Mouse (Mus musculus): ENCODE data around the gene Crls1. TPM values are rescaled to one million over a fixed set of nuclear protein-coding genes. Genes with fewer than 3 reads are reported as not detected.

The Crls1 gene
- polyA plus RNA-seq, 1 experiment from 2014 or later = 9.2 TPM

DNA sequence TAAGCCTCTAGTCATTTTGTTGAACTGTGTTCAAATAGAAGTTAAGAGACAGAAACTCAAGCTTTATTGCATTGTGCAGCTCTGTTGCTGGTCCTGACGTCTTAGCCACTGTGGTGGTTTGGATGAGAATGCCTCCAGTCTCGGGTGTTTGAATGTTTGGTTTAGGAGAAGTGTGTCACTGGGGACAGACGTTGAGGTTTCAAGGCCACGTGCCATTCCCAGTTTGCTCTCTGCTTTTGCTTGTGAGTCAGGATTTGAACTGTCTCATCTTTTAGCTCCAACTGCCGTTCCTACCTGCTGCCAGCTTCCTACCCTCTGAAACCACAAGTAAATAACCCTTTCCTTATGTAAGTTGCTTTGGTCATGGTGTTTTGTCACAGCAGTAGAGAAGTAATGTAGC is 21.1 kb downstream of the Crls1 start:
- no peak overlapping the region for H3K9ac ChIP-seq
- H3K9me3 ChIP-seq = no peaks in the 10 kb centered on the region
- H3K36me3 ChIP-seq = peaks cover 29% of the 10 kb centered on the region
- no peak for ATAC-seq (ENCODE audit: low FRiP score)
- H3K4me1 ChIP-seq (replicated peaks) = no peaks in the 10 kb centered on the region
- H3K27ac ChIP-seq = no peak overlapping the region
- no peak overlapping the region for H3K4me2 ChIP-seq
- 82% methylated on average over 5 of the region's 5 CpGs for WGBS
- H3K27me3 ChIP-seq = no peaks in the 10 kb centered on the region
- H3K4me3 ChIP-seq = no peak overlapping the region

DNA sequence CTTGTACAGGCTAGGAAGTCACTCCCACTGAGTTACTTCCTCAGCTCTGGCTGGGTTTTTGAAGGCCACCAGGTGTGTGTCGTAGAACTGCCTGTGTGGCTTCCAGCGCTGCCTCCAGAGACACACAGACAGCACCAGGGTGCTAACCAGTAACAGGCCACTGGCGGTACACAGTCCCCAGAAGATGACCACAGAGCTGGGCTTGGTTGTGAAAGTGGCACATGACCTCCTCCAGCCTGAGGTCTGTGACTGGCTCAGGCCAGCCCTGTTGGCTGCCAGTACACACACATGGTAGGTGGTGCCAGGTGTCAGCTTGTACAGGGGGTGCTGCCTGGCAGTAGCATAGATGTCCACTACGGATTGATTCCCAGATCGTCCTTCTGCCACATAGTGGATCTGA is 23.2 kb downstream of the Crls1 start:
- Histone ChIP-seq H3K27me3 (no peaks in the 10 kb centered on the region), H3K4me1 (replicated peaks) (no peaks in the 10 kb centered on the region), H3K9me3 (no peaks in the 10 kb centered on the region), H3K36me3 (peaks cover 17% of the 10 kb centered on the region), H3K4me2 (no peak overlapping the region), H3K9ac (no peak overlapping the region), H3K27ac (no peak overlapping the region), H3K4me3 (no peak overlapping the region)
- 91% methylated on average over 5 of the region's 5 CpGs for WGBS
- ATAC-seq (ENCODE audit: low FRiP score) = no peak

DNA sequence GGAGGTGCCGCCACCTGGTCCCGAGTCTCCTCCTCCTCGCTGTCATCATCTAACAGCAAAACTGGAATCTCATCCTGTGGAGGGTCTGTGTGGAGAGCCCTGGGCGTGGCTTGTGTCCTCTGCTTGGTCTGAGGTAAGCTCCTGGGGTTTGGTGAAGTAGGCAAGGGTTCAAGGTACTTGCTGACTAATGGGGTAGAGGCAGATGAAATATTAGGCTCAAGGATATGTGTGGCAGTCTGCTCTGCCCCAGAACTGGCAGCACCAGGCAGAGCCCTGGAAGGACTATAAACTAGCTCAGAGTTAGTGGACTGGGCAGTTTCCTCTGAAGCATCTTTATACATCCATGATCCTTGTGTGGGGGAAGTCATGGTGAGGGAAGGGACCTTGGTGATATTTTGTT is 23.8 kb downstream of the Crls1 start:
- no peak for ATAC-seq (ENCODE audit: low FRiP score)
- Histone ChIP-seq H3K36me3 (peaks cover 13% of the 10 kb centered on the region), H3K27ac (no peak overlapping the region), H3K4me1 (replicated peaks) (no peaks in the 10 kb centered on the region), H3K27me3 (no peaks in the 10 kb centered on the region), H3K9me3 (no peaks in the 10 kb centered on the region), H3K4me2 (no peak overlapping the region), H3K9ac (no peak overlapping the region), H3K4me3 (no peak overlapping the region)
- WGBS = 78% methylated on average over 4 of the region's 4 CpGs

DNA sequence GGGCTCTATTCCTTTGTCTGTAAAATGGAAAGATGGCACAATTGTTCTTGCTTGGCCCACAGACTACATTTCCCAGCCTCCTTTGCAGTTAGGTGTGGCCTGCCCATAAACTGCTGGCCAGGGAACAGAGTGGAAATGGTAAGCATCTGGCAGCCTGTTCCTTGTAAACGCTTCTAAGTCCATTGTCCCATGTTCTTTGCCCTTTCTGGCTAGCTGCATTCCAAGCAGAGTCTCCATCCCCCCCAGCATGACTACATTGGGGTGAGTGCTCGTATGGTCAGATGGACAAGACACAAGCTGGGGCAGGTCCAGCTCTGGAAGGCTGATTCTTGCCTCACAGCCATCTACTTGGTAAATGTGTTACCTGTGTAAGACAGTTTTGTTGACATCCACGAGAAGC is 25.2 kb downstream of the Crls1 start:
- Histone ChIP-seq H3K27me3 (peaks cover 4% of the 10 kb centered on the region; the same call in 1 of the 2 replicates), H3K4me1 (replicated peaks) (no peaks in the 10 kb centered on the region), H3K27ac (no peak overlapping the region), H3K4me2 (no peak overlapping the region), H3K9ac (no peak overlapping the region), H3K36me3 (peaks cover 6% of the 10 kb centered on the region), H3K9me3 (no peaks in the 10 kb centered on the region), H3K4me3 (no peak overlapping the region)
- WGBS = 83% methylated on average over 3 of the region's 3 CpGs
- no peak for ATAC-seq (ENCODE audit: low FRiP score)

DNA sequence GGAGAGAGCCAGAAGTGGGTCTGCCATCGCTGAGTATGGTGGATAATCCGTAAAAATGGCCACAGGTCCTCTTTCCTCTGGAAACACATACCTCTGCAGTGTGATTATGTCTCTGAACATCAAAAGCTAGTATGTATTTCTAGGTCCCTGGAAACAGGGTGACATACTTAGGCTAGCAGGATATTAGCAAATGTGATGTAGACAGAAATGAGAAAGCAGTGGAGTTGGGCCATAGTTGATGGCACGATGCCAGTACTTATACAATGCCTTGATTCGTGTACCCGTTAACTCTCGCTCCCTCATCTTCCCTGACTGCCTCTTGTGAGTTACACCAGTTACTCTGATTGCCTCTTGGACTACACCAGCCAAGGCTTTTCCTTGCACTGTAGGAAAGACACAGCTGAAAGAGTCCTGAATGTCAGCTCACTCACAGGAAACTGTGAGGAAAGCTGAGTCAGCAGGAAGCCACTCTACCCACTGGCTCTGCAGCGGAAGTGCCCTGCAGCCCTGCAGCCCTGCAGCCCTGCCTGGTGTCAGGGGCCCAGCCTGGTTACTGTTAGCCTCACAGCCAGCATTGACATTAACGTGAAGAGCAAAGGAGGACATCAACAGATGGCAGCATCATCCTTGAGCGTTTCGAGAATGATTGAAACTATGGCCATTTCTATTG is 27.3 kb downstream of the Crls1 start:
- Histone ChIP-seq H3K4me1 (replicated peaks) (peaks cover 3% of the 10 kb centered on the region), H3K36me3 (no peaks in the 10 kb centered on the region), H3K4me3 (no peak overlapping the region), H3K27ac (no peak overlapping the region), H3K27me3 (peaks cover 25% of the 10 kb centered on the region), H3K4me2 (no peak overlapping the region), H3K9ac (no peak overlapping the region), H3K9me3 (no peaks in the 10 kb centered on the region)
- 85% methylated on average over 10 of the region's 10 CpGs for WGBS
- no peak for ATAC-seq (ENCODE audit: low FRiP score)

DNA sequence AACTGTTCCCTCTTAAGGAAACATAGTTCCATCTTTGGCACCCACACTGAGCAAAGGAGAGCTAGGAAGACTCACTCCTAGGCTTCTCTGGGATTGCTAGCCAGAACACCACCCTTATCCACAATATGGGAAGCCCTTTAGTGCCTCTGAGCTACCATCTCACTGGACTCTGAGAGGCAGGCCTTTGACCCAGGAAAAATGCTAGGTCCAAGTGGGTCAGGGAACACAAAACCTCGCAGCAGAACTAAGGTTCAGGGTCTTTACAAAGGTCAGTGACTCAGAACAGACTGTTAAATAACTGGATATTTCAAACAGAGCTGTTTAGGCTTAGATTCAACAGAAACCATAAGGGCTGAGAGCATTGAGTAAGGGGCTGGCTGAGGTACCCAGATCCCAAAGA is 30.5 kb downstream of the Crls1 start:
- 74% methylated on average over 1 of the region's 1 CpGs for WGBS
- ATAC-seq (ENCODE audit: low FRiP score) = no peak
- Histone ChIP-seq H3K27ac (no peak overlapping the region), H3K9me3 (no peaks in the 10 kb centered on the region), H3K4me2 (no peak overlapping the region), H3K36me3 (no peaks in the 10 kb centered on the region), H3K4me3 (no peak overlapping the region), H3K27me3 (peaks cover 56% of the 10 kb centered on the region), H3K9ac (no peak overlapping the region), H3K4me1 (replicated peaks) (peaks cover 25% of the 10 kb centered on the region)

DNA sequence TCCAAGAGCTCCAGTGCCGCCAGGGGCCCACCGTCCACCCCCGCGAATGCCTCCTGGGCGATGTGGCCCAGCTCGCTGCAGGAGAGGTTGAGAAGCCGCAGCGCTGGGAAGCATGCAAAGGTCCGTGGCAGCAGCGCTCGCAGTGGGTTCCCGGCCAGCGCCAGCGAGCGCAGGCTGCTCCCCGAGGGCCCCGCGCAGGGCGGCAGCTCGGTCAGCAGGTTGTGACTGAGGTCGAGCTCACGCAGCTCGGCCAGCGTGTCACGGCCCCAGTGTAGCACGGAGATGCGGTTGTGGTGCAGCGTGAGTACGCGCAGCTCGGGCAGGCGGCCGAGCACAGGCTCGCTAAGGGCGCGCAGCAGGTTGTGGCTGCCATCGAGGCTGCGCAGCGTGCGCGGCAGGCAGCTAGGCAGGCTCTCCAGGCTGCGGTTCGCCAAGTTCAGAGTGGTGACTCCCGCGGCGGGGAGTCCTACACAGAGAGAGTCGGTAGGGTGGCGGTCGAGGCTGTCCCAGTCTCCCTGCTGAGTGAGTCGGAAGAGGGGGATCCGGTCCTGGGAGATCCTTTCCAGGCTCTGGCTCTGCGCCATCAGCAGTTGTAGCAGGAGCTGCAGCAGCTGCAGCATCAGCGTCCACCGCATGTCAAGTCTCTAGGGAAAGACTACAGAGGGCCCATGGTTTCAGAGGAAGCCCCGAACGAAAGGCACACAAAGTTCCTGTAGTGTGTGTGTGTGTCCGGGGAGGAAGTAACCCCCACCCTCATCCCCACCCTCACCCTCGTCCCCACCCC is 33.0 kb downstream of the Crls1 start:
- H3K27ac ChIP-seq = no peak overlapping the region

DNA sequence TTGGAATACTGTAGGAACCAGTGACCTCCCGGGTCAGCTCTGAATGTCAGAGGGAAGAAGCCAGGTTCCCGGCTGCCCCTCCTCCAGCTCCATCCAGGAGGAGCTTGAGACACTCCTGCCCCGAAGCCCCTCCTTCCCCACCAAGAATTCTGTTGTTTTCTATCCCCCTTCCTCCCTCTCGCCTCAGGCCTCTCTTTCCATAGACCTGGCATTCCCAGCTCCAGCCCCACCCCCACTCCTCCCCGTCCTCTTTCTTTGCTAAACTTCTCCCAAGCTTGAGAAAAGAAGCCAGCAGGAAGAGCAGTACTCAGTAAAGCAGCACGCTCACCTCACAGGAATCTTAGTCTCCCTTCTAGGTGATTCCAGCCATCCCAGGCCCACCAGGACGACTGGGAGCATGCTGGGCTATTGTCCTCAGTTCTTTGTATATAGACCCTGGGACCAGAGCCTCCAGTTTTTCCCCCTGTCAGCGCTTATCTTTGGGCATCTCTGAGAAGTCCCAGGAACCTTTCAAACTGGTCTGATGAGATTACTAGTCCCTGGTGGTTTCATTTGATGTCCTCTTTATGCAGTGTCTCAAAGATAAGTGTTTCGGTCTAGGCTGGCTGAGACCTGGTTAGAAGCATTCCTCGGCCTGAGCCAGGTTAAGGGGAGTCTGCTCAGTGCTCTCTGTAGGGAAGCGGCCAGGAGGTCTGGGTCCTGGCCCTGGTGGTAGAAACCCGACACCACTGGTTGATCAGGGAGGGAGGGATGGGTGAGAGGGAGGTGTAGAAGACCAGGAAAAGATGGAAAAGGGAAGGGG is 34.6 kb downstream of the Crls1 start, which contains the start of gene Lrrn4:
TSS of gene Lrrn4 (minus strand) at position 48 of the 802 bp plus-strand sequence.
- peak within 1 kb of the TSS; percentile 71 for H3K9ac ChIP-seq
- H3K27me3 ChIP-seq = peaks cover 59% of the 10 kb centered on the region
- H3K4me2 ChIP-seq = peak within 1 kb of the TSS; percentile 97
- H3K4me1 ChIP-seq (replicated peaks) = peaks cover 25% of the 10 kb centered on the region
- no peaks in the 10 kb centered on the region for H3K9me3 ChIP-seq
- 8% methylated on average over 12 of the region's 12 CpGs for WGBS
- peak within 1 kb of the TSS; percentile 64 for H3K4me3 ChIP-seq
- H3K27ac ChIP-seq = no peak within 1 kb of the TSS
- no peak for ATAC-seq (ENCODE audit: low FRiP score)
- no peaks in the 10 kb centered on the region for H3K36me3 ChIP-seq

More for the DNA sequence above, 33.0 kb downstream of the Crls1 start:
- WGBS = under 1% methylated on average over 58 of the region's 58 CpGs
- Histone ChIP-seq H3K4me2 (peak overlapping the region; percentile 97), H3K27me3 (peaks cover 59% of the 10 kb centered on the region), H3K9me3 (no peaks in the 10 kb centered on the region), H3K4me3 (peak overlapping the region; percentile 64), H3K9ac (peak overlapping the region; percentile 71), H3K4me1 (replicated peaks) (peaks cover 25% of the 10 kb centered on the region), H3K36me3 (no peaks in the 10 kb centered on the region)
- ATAC-seq (ENCODE audit: low FRiP score) = peak; percentile 86

DNA sequence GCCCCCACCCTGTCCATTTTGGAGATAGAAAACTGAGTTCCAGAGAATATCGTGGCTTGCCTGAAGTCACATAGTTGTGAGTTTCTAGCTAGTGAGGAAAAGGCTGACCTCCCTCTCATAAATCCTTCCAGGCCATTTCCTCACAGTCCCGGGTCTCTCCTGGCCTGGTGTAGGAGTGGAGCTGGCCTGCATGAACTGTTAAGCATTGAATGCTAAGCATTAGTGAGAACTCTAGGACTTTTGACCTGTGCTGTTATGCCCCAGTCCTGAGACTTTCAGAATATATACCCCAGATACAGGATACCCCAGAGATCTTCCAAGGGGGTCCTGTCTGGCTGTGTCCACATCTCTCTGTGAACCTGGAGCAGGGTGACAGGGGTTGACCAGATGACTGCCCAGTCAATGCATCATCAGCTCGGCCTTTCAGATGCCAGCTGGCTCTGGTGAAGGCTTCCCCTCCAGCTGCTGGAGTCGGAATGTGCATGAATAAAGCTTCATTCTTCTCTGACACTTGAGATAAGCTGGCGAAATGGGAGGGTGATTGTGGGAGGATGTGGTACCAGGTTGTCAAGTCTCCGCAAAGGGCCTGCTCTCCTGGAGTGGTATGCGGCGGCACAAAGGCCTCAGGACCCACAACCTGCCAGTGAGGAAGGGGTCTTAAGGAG is 38.0 kb downstream of the Crls1 start:
- Histone ChIP-seq H3K9me3 (no peaks in the 10 kb centered on the region), H3K36me3 (no peaks in the 10 kb centered on the region), H3K9ac (no peak overlapping the region), H3K4me1 (replicated peaks) (peaks cover 16% of the 10 kb centered on the region), H3K4me3 (no peak overlapping the region), H3K4me2 (no peak overlapping the region), H3K27me3 (peaks cover 27% of the 10 kb centered on the region), H3K27ac (no peak overlapping the region)
- 84% methylated on average over 8 of the region's 8 CpGs for WGBS
- ATAC-seq (ENCODE audit: low FRiP score) = no peak

DNA sequence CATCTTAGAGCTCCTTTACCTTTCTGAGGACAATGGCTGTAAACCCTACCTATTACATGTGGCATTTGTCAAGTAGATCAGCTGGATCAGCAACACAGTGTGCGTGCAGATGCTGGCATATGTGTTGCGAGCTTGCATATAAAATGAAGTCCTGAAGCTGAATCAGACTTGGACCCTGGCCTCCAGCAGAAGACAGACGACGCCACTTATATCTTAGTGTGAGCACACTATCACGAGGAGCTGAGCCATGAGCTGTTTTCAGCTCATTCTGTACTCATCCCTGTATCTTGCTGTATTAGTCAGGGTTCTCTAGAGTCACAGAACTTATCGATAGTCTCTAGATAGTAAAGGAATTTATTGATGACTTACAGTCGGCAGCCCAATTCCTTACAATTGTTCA is 38.8 kb downstream of the Crls1 start:
- Histone ChIP-seq H3K9me3 (no peaks in the 10 kb centered on the region), H3K4me1 (replicated peaks) (peaks cover 7% of the 10 kb centered on the region), H3K27me3 (peaks cover 20% of the 10 kb centered on the region), H3K4me2 (no peak overlapping the region), H3K36me3 (no peaks in the 10 kb centered on the region), H3K4me3 (no peak overlapping the region), H3K27ac (no peak overlapping the region), H3K9ac (no peak overlapping the region)
- ATAC-seq (ENCODE audit: low FRiP score) = no peak
- 92% methylated on average over 7 of the region's 7 CpGs for WGBS

DNA sequence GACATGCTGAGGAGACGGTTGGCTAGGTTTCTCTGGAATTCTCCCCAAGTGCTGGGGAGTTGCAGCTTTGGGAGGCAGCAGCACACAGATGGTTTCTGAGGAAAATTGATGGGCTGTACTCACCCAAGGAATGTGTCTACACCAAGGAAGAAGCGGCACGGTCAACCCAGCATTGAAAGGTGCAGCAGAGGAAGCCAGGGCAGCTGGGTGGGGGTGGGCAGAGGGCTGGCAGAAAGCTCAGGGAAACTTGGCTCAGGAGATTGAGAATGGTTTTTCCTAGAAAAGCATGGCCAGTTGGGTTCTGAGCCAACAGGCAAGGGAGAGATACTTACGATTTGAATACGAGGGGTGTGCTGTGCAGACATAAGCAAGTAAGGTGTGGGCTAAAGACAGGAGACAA is 47.4 kb downstream of the Crls1 start:
- Histone ChIP-seq H3K27ac (no peak overlapping the region), H3K4me2 (no peak overlapping the region), H3K27me3 (no peaks in the 10 kb centered on the region), H3K4me3 (no peak overlapping the region), H3K9me3 (no peaks in the 10 kb centered on the region), H3K36me3 (no peaks in the 10 kb centered on the region), H3K4me1 (replicated peaks) (no peaks in the 10 kb centered on the region), H3K9ac (no peak overlapping the region)
- 86% methylated on average over 5 of the region's 5 CpGs for WGBS
- ATAC-seq (ENCODE audit: low FRiP score) = no peak

DNA sequence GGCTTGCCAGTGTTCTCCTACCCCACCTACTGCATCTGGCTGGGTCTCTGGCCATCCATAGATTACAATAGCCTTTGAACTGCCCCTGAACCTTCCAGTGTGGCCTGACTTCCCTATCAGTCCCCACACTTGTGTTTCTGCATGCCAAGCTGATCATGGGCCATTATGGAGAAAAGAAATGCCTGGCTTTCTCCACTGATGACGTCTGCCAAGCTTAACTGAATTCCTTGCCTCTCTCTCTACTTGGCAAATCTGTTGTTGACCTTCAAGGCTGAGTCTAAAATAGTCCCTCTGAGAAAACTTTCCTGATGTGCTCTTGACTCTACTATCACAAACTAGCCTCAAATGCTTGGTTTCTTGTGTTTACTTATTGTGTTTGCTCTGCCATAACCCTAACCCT is 51.7 kb downstream of the Crls1 start:
- Histone ChIP-seq H3K4me3 (no peak overlapping the region), H3K36me3 (no peaks in the 10 kb centered on the region), H3K27ac (no peak overlapping the region), H3K27me3 (no peaks in the 10 kb centered on the region), H3K9ac (no peak overlapping the region), H3K9me3 (no peaks in the 10 kb centered on the region), H3K4me1 (replicated peaks) (no peaks in the 10 kb centered on the region; the same call in 1 of the 2 replicates), H3K4me2 (no peak overlapping the region)
- ATAC-seq (ENCODE audit: low FRiP score) = no peak
- WGBS = 65% methylated on average over 1 of the region's 1 CpGs

All from hindbrain, embryonic 13.5 days (tissue).